Mouse (Mus musculus): ENCODE measurements around the gene Fcgrt. TPM values are rescaled to one million over a fixed set of nuclear protein-coding genes. Genes with fewer than 3 reads are reported as not detected.

The Fcgrt gene
- polyA plus RNA-seq, 1 experiment from 2014 or later: 21.8 TPM

DNA sequence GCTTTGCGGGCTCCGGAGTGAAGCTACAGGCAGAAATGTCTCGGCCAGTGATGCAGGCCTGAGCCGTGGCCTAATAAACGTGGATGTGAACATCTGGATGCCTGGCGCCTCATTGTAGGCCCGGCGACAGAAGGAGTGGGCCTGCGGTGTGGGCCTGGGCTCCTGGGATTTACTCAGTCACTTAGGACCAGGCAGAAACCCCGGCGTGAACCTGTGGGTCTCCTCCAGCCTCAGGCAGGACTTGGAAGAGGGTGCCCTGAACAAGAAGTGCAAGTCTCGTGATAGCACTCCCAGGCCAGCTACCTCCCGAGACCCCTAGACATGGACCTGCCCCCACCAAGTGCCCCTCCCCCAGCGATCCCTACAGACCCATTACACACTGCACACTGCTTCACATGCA is 26.3 kb downstream of the Fcgrt start:
- Histone ChIP-seq H3K9ac (replicated peaks; ENCODE audit: low read length) (no peak overlapping the region), H3K4me2 (ENCODE audit: low read length) (no peak overlapping the region), H3K36me3 (ENCODE audit: control insufficient read depth, insufficient read depth, low read length) (peaks cover 33% of the 10 kb centered on the region), H3K4me3 (replicated peaks; ENCODE audit: low read depth, low read length) (no peak overlapping the region), H3K4me1 (ENCODE audit: control insufficient read depth, insufficient read depth, low read length) (no peaks in the 10 kb centered on the region), H3K9me3 (ENCODE audit: control insufficient read depth, low read length) (no peaks in the 10 kb centered on the region), H3K27ac (replicated peaks; ENCODE audit: low read depth, low read length) (no peak overlapping the region), H3K27me3 (ENCODE audit: control insufficient read depth, insufficient read depth, low read length) (no peaks in the 10 kb centered on the region)
- WGBS: 89% methylated on average over 14 of the region's 14 CpGs
- ATAC-seq (ENCODE audit: low FRiP score, low TSS enrichment) (no peak), DNase-seq (no peak)

DNA sequence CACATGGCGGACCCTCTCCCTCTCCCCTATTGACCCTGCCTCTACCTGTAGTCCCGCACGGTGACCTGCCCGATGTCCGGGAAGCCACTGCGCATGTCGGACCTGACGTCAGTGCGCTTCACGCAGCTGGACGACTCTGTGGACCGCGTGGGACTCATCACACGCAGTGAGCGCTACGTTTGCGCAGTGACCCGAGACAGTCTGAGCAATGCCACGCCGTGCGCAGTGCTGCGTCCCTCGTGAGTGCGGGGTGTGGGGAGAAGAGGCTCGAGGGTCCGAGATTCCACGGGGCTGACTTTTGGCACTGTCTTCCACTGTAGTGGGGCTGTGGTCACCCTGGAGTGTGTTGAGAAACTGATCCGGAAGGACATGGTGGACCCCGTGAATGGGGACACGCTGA is 27.1 kb downstream of the Fcgrt start:
- no peak overlapping the region for H3K4me3 ChIP-seq (replicated peaks; ENCODE audit: low read depth, low read length)
- ATAC-seq (ENCODE audit: low FRiP score, low TSS enrichment): no peak
- H3K36me3 ChIP-seq (ENCODE audit: control insufficient read depth, insufficient read depth, low read length): peaks cover 33% of the 10 kb centered on the region
- H3K9me3 ChIP-seq (ENCODE audit: control insufficient read depth, low read length): no peaks in the 10 kb centered on the region
- H3K9ac ChIP-seq (replicated peaks; ENCODE audit: low read length): no peak overlapping the region
- DNase-seq: no peak
- H3K4me2 ChIP-seq (ENCODE audit: low read length): no peak overlapping the region
- no peaks in the 10 kb centered on the region for H3K27me3 ChIP-seq (ENCODE audit: control insufficient read depth, insufficient read depth, low read length)
- H3K27ac ChIP-seq (replicated peaks; ENCODE audit: low read depth, low read length): no peak overlapping the region
- H3K4me1 ChIP-seq (ENCODE audit: control insufficient read depth, insufficient read depth, low read length): no peaks in the 10 kb centered on the region
- 92% methylated on average over 30 of the region's 30 CpGs for WGBS

DNA sequence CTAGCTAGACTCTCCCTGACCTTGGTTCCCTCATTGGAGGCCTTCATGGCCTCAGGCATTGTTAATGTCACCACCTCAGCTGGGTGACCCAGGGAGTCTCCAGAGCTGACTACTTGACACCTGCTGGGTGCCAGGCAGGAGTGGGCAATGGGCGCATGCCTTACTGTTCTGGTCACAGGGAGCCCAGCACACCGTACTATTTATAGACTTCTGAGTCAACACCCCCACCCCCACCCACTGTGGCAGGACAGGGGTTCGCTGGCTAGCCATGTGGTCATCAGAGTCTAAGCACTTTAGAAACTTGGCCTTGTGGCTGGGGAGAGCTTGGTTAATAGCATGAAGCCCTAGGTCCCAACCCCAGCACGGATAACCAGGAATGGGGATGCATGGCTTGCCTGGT is 28.2 kb downstream of the Fcgrt start:
- 89% methylated on average over 4 of the region's 4 CpGs for WGBS
- no peaks in the 10 kb centered on the region for H3K27me3 ChIP-seq (ENCODE audit: control insufficient read depth, insufficient read depth, low read length)
- H3K27ac ChIP-seq (replicated peaks; ENCODE audit: low read depth, low read length): no peak overlapping the region
- no peaks in the 10 kb centered on the region for H3K9me3 ChIP-seq (ENCODE audit: control insufficient read depth, low read length)
- no peak for DNase-seq
- no peak overlapping the region for H3K4me3 ChIP-seq (replicated peaks; ENCODE audit: low read depth, low read length)
- peaks cover 33% of the 10 kb centered on the region for H3K36me3 ChIP-seq (ENCODE audit: control insufficient read depth, insufficient read depth, low read length)
- no peak overlapping the region for H3K4me2 ChIP-seq (ENCODE audit: low read length)
- no peaks in the 10 kb centered on the region for H3K4me1 ChIP-seq (ENCODE audit: control insufficient read depth, insufficient read depth, low read length)
- no peak for ATAC-seq (ENCODE audit: low FRiP score, low TSS enrichment)
- no peak overlapping the region for H3K9ac ChIP-seq (replicated peaks; ENCODE audit: low read length)

DNA sequence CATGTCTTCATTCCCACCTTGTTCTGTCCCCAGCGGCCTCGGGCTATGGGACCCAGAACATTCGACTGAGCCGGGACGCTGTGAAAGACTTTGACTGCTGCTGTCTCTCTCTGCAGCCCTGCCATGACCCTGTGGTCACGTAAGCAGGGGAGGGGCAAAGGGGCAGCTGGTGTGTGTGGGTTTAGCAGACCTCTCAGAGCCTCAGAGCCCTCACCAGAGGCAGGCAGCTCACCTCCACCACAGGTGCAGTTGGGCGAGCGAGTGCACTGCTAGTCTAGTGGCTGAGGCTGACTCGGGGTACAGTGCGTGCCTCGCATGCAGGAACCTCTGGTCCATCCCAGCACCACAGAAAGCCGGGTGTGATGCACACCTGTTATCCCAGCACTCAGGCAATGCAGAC is 29.7 kb downstream of the Fcgrt start:
- DNase-seq: no peak

DNA sequence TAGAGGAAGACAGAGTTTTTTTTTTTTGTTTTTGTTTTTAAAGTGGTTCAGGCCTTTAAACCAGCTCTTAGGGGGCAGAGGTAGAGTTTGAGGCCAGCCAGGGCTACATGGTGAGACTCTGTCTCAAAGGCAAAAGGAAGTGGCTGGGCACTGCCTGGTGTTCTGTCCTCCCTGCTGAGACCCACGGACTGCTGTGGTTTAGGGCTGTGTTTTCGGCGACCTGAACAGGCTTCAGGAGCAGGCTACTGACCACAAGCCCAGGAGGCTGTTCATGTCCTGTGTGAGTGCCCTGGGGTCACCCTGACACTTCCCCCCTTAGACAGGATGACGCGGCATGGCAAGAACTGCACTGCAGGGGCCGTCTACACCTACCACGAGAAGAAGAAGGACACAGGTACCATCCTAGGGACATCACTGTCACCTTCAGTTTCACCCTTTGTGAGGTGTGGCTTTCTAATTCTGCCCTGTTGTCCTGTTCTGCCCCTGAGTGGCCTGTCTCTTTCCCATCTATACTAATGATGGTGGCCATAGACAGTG is 30.4 kb downstream of the Fcgrt start:
- no peak overlapping the region for H3K9ac ChIP-seq (replicated peaks; ENCODE audit: low read length)
- no peak overlapping the region for H3K27ac ChIP-seq (replicated peaks; ENCODE audit: low read depth, low read length)
- H3K9me3 ChIP-seq (ENCODE audit: control insufficient read depth, low read length): no peaks in the 10 kb centered on the region
- no peak overlapping the region for H3K4me3 ChIP-seq (replicated peaks; ENCODE audit: low read depth, low read length)
- H3K36me3 ChIP-seq (ENCODE audit: control insufficient read depth, insufficient read depth, low read length): peaks cover 33% of the 10 kb centered on the region
- no peak overlapping the region for H3K4me2 ChIP-seq (ENCODE audit: low read length)
- no peak for DNase-seq
- no peaks in the 10 kb centered on the region for H3K27me3 ChIP-seq (ENCODE audit: control insufficient read depth, insufficient read depth, low read length)
- 87% methylated on average over 7 of the region's 7 CpGs for WGBS
- ATAC-seq (ENCODE audit: low FRiP score, low TSS enrichment): no peak
- H3K4me1 ChIP-seq (ENCODE audit: control insufficient read depth, insufficient read depth, low read length): no peaks in the 10 kb centered on the region

More for the DNA sequence above, 29.7 kb downstream of the Fcgrt start:
- H3K36me3 ChIP-seq (ENCODE audit: control insufficient read depth, insufficient read depth, low read length): peaks cover 33% of the 10 kb centered on the region
- no peak for ATAC-seq (ENCODE audit: low FRiP score, low TSS enrichment)
- no peaks in the 10 kb centered on the region for H3K27me3 ChIP-seq (ENCODE audit: control insufficient read depth, insufficient read depth, low read length)
- H3K9ac ChIP-seq (replicated peaks; ENCODE audit: low read length): no peak overlapping the region
- no peak overlapping the region for H3K4me3 ChIP-seq (replicated peaks; ENCODE audit: low read depth, low read length)
- no peak overlapping the region for H3K27ac ChIP-seq (replicated peaks; ENCODE audit: low read depth, low read length)
- no peak overlapping the region for H3K4me2 ChIP-seq (ENCODE audit: low read length)
- H3K9me3 ChIP-seq (ENCODE audit: control insufficient read depth, low read length): no peaks in the 10 kb centered on the region
- H3K4me1 ChIP-seq (ENCODE audit: control insufficient read depth, insufficient read depth, low read length): no peaks in the 10 kb centered on the region
- WGBS: 87% methylated on average over 12 of the region's 12 CpGs

DNA sequence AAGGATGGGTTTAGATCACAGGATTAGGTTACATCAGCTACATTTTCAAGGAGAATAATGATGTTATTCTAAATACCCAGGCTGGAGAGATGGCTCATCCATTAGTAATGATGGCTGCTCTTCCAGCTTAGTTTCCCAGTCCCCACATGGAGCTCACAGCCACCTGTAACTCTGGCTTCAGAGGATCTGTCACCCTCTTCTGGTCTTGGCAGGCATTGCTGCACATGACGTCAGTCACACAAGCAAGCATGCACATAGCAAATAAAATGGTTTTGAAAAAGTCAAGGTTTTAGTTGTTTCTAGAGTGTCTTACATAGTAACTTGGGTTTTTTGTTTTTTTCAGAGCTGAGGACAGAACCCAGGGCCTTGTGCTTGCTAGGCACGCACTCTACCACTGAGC is 31.4 kb downstream of the Fcgrt start:
- no peak for DNase-seq
- H3K4me3 ChIP-seq (replicated peaks; ENCODE audit: low read depth, low read length): no peak overlapping the region
- H3K4me2 ChIP-seq (ENCODE audit: low read length): no peak overlapping the region
- no peaks in the 10 kb centered on the region for H3K9me3 ChIP-seq (ENCODE audit: control insufficient read depth, low read length)
- H3K4me1 ChIP-seq (ENCODE audit: control insufficient read depth, insufficient read depth, low read length): no peaks in the 10 kb centered on the region
- H3K36me3 ChIP-seq (ENCODE audit: control insufficient read depth, insufficient read depth, low read length): peaks cover 26% of the 10 kb centered on the region
- no peaks in the 10 kb centered on the region for H3K27me3 ChIP-seq (ENCODE audit: control insufficient read depth, insufficient read depth, low read length)
- H3K27ac ChIP-seq (replicated peaks; ENCODE audit: low read depth, low read length): no peak overlapping the region
- no peak overlapping the region for H3K9ac ChIP-seq (replicated peaks; ENCODE audit: low read length)
- WGBS: 76% methylated on average over 2 of the region's 2 CpGs
- no peak for ATAC-seq (ENCODE audit: low FRiP score, low TSS enrichment)

DNA sequence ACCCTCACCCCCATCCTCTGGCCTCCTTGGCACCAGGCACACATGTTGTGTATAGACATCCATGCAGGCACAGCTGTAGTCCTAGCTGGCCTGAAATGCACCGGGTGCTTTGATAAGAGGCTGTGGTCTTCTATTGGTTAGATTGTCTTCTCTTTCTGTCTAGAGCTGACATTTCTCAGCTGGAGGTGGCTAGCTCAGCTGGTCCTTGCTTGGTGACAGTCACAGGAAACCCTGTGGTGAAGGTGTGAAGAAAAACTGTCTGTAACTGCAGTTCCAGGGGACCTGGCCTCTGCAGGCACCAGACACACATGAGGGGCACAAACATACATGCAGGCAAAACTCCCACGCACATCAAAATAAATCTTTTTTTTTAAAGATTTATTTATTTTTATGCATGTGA is 34.0 kb downstream of the Fcgrt start:
- no peak overlapping the region for H3K4me2 ChIP-seq (ENCODE audit: low read length)
- DNase-seq (no peak), ATAC-seq (ENCODE audit: low FRiP score, low TSS enrichment) (no peak)
- no peaks in the 10 kb centered on the region for H3K9me3 ChIP-seq (ENCODE audit: control insufficient read depth, low read length)
- no peak overlapping the region for H3K4me3 ChIP-seq (replicated peaks; ENCODE audit: low read depth, low read length)
- H3K9ac ChIP-seq (replicated peaks; ENCODE audit: low read length): no peak overlapping the region
- no peaks in the 10 kb centered on the region for H3K27me3 ChIP-seq (ENCODE audit: control insufficient read depth, insufficient read depth, low read length)
- 96% methylated on average over 2 of the region's 2 CpGs for WGBS
- H3K36me3 ChIP-seq (ENCODE audit: control insufficient read depth, insufficient read depth, low read length): peaks cover 1% of the 10 kb centered on the region; the same call in 1 of the 2 replicates
- no peaks in the 10 kb centered on the region for H3K4me1 ChIP-seq (ENCODE audit: control insufficient read depth, insufficient read depth, low read length)
- no peak overlapping the region for H3K27ac ChIP-seq (replicated peaks; ENCODE audit: low read depth, low read length)

DNA sequence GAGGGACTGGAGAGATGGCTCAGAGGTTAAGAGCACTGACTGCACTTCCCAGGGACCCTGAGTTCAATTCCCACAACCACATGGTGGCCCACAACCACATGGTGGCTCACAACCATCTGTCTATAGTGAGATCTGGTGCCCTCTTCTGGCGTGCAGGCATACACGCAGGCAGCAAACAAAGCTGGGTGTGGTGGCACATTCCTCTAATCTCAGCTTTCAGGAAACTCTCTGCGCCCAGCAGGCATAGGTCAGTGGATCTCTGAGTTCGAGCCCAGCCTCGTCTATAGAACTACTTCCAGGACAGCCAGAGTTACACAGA is 35.7 kb downstream of the Fcgrt start:
- H3K9ac ChIP-seq (replicated peaks; ENCODE audit: low read length): no peak overlapping the region
- WGBS: 26% methylated on average over 5 of the region's 5 CpGs
- H3K9me3 ChIP-seq (ENCODE audit: control insufficient read depth, low read length): no peaks in the 10 kb centered on the region
- H3K4me2 ChIP-seq (ENCODE audit: low read length): no peak overlapping the region
- H3K27me3 ChIP-seq (ENCODE audit: control insufficient read depth, insufficient read depth, low read length): no peaks in the 10 kb centered on the region
- H3K4me3 ChIP-seq (replicated peaks; ENCODE audit: low read depth, low read length): no peak overlapping the region
- H3K27ac ChIP-seq (replicated peaks; ENCODE audit: low read depth, low read length): no peak overlapping the region
- H3K4me1 ChIP-seq (ENCODE audit: control insufficient read depth, insufficient read depth, low read length): no peaks in the 10 kb centered on the region
- DNase-seq (peak; percentile 49), ATAC-seq (ENCODE audit: low FRiP score, low TSS enrichment) (no peak)
- H3K36me3 ChIP-seq (ENCODE audit: control insufficient read depth, insufficient read depth, low read length): no peaks in the 10 kb centered on the region

DNA sequence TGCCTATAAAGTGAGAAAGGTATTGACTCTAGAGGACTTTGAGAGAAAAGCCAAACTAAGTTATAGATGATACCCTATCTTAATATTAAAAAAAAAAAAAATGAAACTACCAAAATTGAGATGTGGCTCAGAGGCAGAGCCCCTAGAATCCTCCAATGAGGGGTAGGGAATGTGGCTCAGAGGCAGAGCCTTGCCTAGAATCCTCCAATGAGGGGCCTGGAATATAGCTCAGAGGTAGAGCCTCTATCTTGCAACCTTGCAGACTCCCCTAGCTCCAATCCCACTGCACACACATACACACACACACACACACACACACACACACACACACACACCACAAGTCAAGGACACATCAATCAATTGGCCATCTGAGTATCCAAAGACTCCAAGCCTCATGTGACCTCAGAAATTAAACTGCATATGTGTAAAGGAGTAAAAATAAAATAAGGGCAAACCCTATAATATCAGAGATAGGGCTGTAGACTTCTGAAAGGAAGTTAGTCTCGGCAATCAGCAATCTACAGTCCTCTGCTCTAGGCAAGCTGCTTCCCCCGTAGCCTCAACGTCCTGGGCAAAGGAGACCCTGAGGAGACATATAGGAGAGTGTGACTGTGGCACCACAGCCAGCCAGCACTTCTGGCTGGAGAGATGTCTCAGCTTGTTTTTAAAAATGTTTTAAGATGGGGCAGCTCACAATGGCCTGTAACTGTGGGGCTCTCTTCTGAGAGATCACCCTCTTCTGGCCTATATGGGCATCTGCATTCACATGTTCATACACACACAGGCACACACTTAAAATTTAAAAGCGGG is 36.3 kb downstream of the Fcgrt start:
- ATAC-seq (ENCODE audit: low FRiP score, low TSS enrichment) (no peak), DNase-seq (no peak)
- Histone ChIP-seq H3K27ac (replicated peaks; ENCODE audit: low read depth, low read length) (no peak overlapping the region), H3K4me2 (ENCODE audit: low read length) (no peak overlapping the region), H3K4me1 (ENCODE audit: control insufficient read depth, insufficient read depth, low read length) (no peaks in the 10 kb centered on the region), H3K27me3 (ENCODE audit: control insufficient read depth, insufficient read depth, low read length) (no peaks in the 10 kb centered on the region), H3K9ac (replicated peaks; ENCODE audit: low read length) (no peak overlapping the region), H3K4me3 (replicated peaks; ENCODE audit: low read depth, low read length) (no peak overlapping the region), H3K36me3 (ENCODE audit: control insufficient read depth, insufficient read depth, low read length) (no peaks in the 10 kb centered on the region), H3K9me3 (ENCODE audit: control insufficient read depth, low read length) (no peaks in the 10 kb centered on the region)
- 76% methylated on average over 4 of the region's 4 CpGs for WGBS
